In the genomic region with DNA sequence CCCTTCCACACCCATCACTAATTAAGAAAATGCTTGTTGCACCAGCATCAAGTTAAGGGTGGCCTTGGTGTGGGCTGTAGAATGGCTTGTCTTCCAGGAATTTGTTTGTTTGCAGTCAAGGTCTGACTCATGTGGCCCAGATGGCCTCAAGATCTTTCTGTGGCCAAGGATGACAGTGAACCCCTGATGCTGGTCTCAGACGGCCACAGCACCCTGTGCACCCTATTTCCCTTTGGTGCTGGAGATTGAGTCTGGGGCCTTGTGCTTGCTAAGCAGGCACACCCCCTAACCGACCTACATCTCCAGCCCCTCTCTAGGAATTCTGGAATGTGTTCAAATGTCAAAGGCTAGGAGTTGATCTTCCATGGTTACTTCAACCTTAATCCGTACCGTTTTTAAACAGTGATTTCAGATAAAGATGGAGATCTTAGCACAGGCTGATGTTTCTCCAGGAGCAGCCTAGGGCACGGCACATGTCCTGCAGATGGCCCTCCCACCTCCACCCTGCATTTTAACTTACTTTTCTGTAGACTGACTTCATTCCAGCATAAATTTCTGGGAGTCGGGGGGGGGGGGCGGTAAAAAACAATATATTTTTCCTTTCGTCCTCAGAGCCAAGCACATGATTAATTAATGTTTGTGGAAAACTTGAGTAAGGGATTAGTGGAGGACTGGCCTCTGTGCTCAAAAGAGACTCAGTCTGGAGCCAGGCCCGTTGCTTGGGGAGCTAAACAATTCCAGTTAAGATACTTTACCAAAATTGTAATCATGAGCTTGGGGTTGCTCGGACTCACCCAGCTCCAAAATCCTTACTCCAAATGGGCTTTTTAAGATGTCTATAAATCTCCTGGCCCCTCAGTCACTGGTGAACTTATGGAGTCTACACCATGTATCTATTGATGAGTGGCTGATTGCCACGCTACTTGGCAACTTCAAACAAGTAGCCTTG, we compare ENCODE assay signal across 15 mouse cellular contexts.
A peak's percentile ranks its signal among the peaks of the same experiment; 100 is the strongest.
DNase-seq lines count a peak whose midpoint lies in the region; ATAC-seq and TF ChIP-seq lines count a peak whose summit lies in the region.
"Had no signal": no experiment of that assay in that cellular context is flagged by ENCODE, and none has a peak within 500 bp of the region (broad histone marks: within the 10 kb centered on the region; RNA-seq: fewer than 3 reads in every experiment).

No protein-coding gene starts in this region.

- no peaks in the 10 kb centered on the region for H3K36me3 ChIP-seq in intestine, embryonic 14.5 days (ENCODE audit: control insufficient read depth, insufficient read depth, low read length)
- H3K36me3 ChIP-seq in intestine, postnatal 0 days (ENCODE audit: control insufficient read depth, insufficient read depth): no peaks in the 10 kb centered on the region
- H3K36me3 ChIP-seq in limb, embryonic 14.5 days (ENCODE audit: control insufficient read depth, insufficient read depth, low read length): no peaks in the 10 kb centered on the region
- H3K36me3 ChIP-seq: hindbrain, embryonic 13.5 days; liver, embryonic 12.5 days; midbrain, embryonic 13.5 days had no signal

- TF ChIP-seq POLR2A in limb, embryonic 14.5 days (IDR thresholded peaks at IDR 0.05; ENCODE audit: borderline replicate concordance, extremely low read depth, insufficient read depth, insufficient read length): no peak

- DNase-seq in intestine, embryonic 14.5 days (ENCODE audit: low spot score): no peak
- DNase-seq in urinary bladder, postnatal 14 days (ENCODE audit: low spot score): peak; percentile 56
- no peak for DNase-seq in urinary bladder, adult 2 months (ENCODE audit: low spot score)
- peak; percentile 74 for DNase-seq in limb, embryonic 14.5 days (ENCODE audit: low spot score)
- DNase-seq in spleen, postnatal 4 days (ENCODE audit: low spot score in 2 of 2): no peak
- DNase-seq in layer of hippocampus, adult 8-10 months (ENCODE audit: low spot score in 2 of 2): no peak
- DNase-seq: adrenal gland, postnatal 36 days; cerebellum, postnatal 14 days; lung, postnatal 14 days; thymus, postnatal 36 days had no signal

- TF ChIP-seq CTCF in intestine, postnatal 0 days (IDR thresholded peaks at IDR 0.05; ENCODE audit: low read depth): no peak

- H3K9me3 ChIP-seq in intestine, embryonic 14.5 days (ENCODE audit: control insufficient read depth, low read length): no peaks in the 10 kb centered on the region
- no peaks in the 10 kb centered on the region for H3K9me3 ChIP-seq in intestine, postnatal 0 days (ENCODE audit: control insufficient read depth)
- no peaks in the 10 kb centered on the region for H3K9me3 ChIP-seq in limb, embryonic 14.5 days (ENCODE audit: control insufficient read depth, low read length)
- H3K9me3 ChIP-seq: hindbrain, embryonic 13.5 days; liver, embryonic 12.5 days; midbrain, embryonic 13.5 days had no signal

- ATAC-seq in intestine, embryonic 14.5 days (replicated peaks; ENCODE audit: low FRiP score, low TSS enrichment, low read depth): no peak; the same call in 1 of the 2 replicates
- no peak for ATAC-seq in intestine, postnatal 0 days
- peak; percentile 44; the same call in 1 of the 2 replicates for ATAC-seq in limb, embryonic 14.5 days (ENCODE audit: low FRiP score, low read depth)
- ATAC-seq: liver, embryonic 12.5 days had no signal

- WGBS in intestine, embryonic 14.5 days: 51% methylated on average over 11 of the region's 11 CpGs
- WGBS in intestine, postnatal 0 days: 56% methylated on average over 11 of the region's 11 CpGs
- 66% methylated on average over 11 of the region's 11 CpGs for WGBS in limb, embryonic 14.5 days

- no peak overlapping the region for H3K9ac ChIP-seq in intestine, embryonic 14.5 days (ENCODE audit: low read length)
- H3K9ac ChIP-seq in intestine, postnatal 0 days (ENCODE audit: low read depth, low read length): no peak overlapping the region
- H3K9ac ChIP-seq in limb, embryonic 14.5 days (ENCODE audit: low read depth, low read length, severe bottlenecking): no peak overlapping the region
- H3K9ac ChIP-seq: hindbrain, embryonic 13.5 days; liver, embryonic 12.5 days; midbrain, embryonic 13.5 days had no signal

- H3K27me3 ChIP-seq in intestine, embryonic 14.5 days (replicated peaks; ENCODE audit: control insufficient read depth, insufficient read depth, low read length): no peaks in the 10 kb centered on the region
- no peaks in the 10 kb centered on the region for H3K27me3 ChIP-seq in intestine, postnatal 0 days (replicated peaks; ENCODE audit: control insufficient read depth, insufficient read depth, low read length)
- no peaks in the 10 kb centered on the region for H3K27me3 ChIP-seq in limb, embryonic 14.5 days (ENCODE audit: control insufficient read depth, insufficient read depth, low read length)
- H3K27me3 ChIP-seq: hindbrain, embryonic 13.5 days; liver, embryonic 12.5 days; midbrain, embryonic 13.5 days had no signal

- H3K4me1 ChIP-seq in intestine, embryonic 14.5 days (replicated peaks; ENCODE audit: control insufficient read depth, insufficient read depth, low read length): no peaks in the 10 kb centered on the region
- H3K4me1 ChIP-seq in intestine, postnatal 0 days (replicated peaks; ENCODE audit: control insufficient read depth, insufficient read depth, low read length): no peaks in the 10 kb centered on the region
- H3K4me1 ChIP-seq in limb, embryonic 14.5 days (ENCODE audit: control insufficient read depth, insufficient read depth, low read length): peaks cover 3% of the 10 kb centered on the region; the same call in 1 of the 2 replicates

- H3K4me2 ChIP-seq in intestine, embryonic 14.5 days (ENCODE audit: low read length): no peak overlapping the region
- H3K4me2 ChIP-seq in intestine, postnatal 0 days (replicated peaks; ENCODE audit: low read depth): no peak overlapping the region
- no peak overlapping the region for H3K4me2 ChIP-seq in limb, embryonic 14.5 days (replicated peaks; ENCODE audit: low read depth, low read length, severe bottlenecking)
- H3K4me2 ChIP-seq: heart, embryonic 11.5 days; hindbrain, embryonic 13.5 days; liver, embryonic 12.5 days; midbrain, embryonic 13.5 days had no signal

- no peak overlapping the region for H3K4me3 ChIP-seq in intestine, embryonic 14.5 days (ENCODE audit: low read depth, low read length)
- H3K4me3 ChIP-seq in intestine, postnatal 0 days (ENCODE audit: low read depth, low read length): no peak overlapping the region
- H3K4me3 ChIP-seq in limb, embryonic 14.5 days (replicated peaks; ENCODE audit: low read length): no peak overlapping the region
- H3K4me3 ChIP-seq: hindbrain, embryonic 13.5 days; liver, embryonic 12.5 days; midbrain, embryonic 13.5 days had no signal

- peak overlapping the region; percentile 19; the same call in 1 of the 2 replicates for H3K27ac ChIP-seq in intestine, embryonic 14.5 days (ENCODE audit: low read depth)
- no peak overlapping the region for H3K27ac ChIP-seq in intestine, postnatal 0 days (ENCODE audit: low read depth, low read length)
- peak overlapping the region; percentile 48; the same call in 1 of the 2 replicates for H3K27ac ChIP-seq in limb, embryonic 14.5 days (replicated peaks; ENCODE audit: low read depth, low read length)
- H3K27ac ChIP-seq: hindbrain, embryonic 13.5 days; liver, embryonic 12.5 days; midbrain, embryonic 13.5 days had no signal

Comparison
In these comparisons a context has a peak if more than half of its experiments do, and no peak if none do; other contexts are left out.
1. DNase-seq: peak in urinary bladder, postnatal 14 days (single experiment) and limb, embryonic 14.5 days (single experiment); none in intestine, embryonic 14.5 days (single experiment), urinary bladder, adult 2 months (single experiment), spleen, postnatal 4 days (0 of 2) and layer of hippocampus, adult 8-10 months (0 of 2).